Mouse (Mus musculus) right cerebral cortex, adult 2 months (tissue): ENCODE results near the gene Dhx15.
"Not testable (repeated sequence)": the region's sequence is repeated elsewhere in the genome, so short reads cannot be mapped to it uniquely, and the experiment has no call there.

Source experiments
- DNase-seq, 2 experiments: peaks; one replicate each; pipeline ENCODE4 v3.0.0; 2021 to 2022; ENCODE audit warnings: low spot score in 2 of 2

Gene Dhx15

DNA sequence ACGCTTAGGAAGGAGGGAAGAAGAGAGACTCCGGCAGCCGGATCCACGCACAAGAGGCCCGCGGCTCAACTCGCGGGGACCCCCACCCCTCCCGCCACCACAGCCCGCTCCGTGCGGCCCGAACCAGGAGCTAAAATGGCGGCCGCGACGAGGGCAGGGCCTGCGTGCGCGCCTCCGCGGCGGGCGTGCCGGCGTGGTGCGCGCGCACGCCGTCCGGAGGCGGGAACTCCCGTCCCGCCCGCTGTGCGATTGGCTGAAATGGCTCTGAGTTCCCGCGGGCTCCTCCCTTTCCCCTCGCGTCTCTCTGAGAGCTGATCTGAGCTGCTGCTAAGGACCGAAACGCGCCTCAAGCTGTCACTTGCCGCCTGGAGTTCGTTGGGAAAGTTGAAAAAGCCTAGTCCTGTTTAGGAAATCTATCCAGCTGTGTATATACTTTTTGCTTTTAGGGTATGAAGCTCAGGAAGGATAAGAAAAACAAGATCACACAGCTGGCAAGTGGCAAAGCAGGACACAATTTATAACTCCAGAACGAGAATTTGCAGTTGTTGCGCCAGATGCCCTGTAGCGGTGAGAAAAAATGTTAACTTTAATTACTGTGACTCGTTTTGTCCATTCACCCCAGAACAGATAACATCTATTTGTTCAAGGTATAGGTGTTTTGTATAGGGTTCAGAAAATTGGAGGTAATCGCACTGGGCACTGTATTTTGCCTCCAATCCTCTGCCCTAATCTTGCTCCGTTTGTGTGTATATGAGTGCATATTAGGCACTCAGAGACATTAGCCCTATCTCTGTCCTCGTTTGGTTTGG, at the start of gene Dhx15:
TSS of gene Dhx15 (minus strand) at position 144 of the 809 bp plus-strand sequence.
- peak; percentile 90 to 91 for DNase-seq

GRCm38 (mm10) chr5:52238877-52239276, 48.6 kb upstream of the Dhx15 start:
- no peak for DNase-seq

DNA sequence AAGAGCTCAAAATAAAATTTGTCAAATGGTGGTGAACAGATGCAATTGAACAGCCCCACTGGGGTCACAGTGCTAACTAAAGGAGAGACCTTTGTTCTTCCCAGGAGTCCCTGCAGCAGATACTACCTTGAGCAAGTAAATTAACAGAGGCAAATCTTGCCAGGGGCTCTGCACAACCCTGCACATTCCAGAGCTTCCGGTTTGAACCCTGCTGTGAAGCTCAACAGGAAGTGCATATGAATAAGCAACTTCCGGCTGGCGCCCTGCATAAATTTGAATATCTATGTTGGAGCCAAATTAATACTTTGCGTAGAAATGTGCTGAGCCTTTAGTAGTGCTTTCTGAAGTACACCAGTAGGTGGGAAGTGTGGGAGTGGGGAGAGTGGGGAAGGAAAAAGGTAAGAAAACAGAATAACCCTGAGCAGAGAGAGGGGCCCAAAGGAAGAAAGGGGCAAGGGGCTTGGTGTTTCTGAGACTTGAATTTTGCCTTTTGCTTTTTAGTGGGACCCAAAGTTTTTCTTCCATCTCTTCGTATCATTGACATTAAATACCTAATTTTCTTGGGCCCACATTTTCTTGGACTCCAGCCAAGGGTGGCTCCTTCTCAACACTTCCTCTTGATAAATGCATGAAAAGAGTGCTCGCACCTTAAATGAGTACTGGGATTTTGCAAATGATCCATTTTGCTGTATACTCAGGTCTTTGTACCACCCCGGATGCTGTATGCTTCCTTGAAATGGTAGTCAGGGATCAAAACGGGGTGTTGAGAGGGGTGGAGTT, 47.8 kb upstream of the Dhx15 start:
- DNase-seq: no peak

- DNase-seq: not testable (repeated sequence)
These were observed 46.3 kb upstream of the Dhx15 start for GRCm38 (mm10) chr5:52236585-52236984.

- no peak for DNase-seq
These were observed 44.3 kb upstream of the Dhx15 start for GRCm38 (mm10) chr5:52234570-52234969.

DNA sequence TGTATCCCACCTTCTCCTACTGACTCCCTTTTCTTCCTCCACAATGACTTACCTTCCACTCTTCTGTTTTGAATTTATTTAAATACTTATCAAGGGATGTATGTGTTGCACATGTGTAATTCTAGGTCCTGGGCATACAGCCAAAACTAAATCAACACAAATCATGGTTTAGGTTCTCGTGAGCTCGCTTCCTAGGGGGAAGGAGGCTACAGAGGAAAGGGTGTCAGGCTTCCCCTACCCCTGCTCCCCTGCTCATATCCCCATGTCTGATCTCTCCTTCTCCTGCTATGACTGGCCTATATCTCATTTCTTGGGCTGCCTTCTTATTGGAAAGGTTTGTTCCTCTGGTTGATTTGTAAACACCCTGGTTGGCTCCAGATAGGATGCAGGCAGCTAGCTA, 43.6 kb upstream of the Dhx15 start:
- DNase-seq: no peak

DNA sequence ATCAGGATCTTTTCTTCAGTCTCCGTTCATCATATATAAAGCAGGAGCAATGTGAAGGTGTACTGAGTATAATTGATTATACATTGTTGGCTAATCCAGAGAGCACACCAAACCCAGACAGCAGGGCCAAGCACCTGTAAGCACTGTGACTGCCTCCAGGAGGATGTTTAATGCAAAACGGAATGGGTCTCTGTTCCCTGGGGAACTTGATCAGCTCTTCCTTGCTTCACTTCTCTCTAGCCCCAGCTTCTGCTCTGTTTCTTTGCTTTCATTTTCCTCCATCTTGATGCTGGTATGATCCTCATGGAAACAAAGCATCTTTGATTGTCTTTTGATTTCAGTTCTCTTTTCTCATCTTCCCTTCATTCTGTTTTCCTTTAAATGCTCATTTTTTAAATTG, 42.3 kb upstream of the Dhx15 start:
- no peak for DNase-seq

GRCm38 (mm10) chr5:52232199-52232598, 41.9 kb upstream of the Dhx15 start:
- no peak for DNase-seq

- DNase-seq: no peak
These were observed 40.2 kb upstream of the Dhx15 start for GRCm38 (mm10) chr5:52230466-52230865.

GRCm38 (mm10) chr5:52226677-52227076, 36.4 kb upstream of the Dhx15 start:
- DNase-seq: no peak

DNA sequence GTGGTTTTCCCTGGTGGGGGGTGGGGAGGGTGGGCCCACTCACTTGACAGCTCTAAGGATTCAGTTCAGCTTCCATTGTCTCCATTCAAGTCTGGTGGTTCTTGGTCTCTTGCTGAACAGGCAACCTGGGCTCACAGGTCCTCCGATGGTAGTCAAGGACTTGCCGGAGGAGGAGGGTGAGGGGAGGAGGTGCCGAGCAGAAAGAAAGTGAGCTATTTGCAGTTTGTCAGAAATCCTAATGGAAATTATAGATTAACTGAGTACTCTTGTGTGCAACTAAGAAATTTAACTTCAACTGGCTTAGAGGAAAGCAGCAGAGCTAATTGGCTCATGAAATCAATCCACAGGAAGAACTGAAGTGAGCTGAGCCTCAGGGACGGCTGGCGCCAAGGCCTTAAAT, 31.3 kb upstream of the Dhx15 start:
- no peak for DNase-seq

DNA sequence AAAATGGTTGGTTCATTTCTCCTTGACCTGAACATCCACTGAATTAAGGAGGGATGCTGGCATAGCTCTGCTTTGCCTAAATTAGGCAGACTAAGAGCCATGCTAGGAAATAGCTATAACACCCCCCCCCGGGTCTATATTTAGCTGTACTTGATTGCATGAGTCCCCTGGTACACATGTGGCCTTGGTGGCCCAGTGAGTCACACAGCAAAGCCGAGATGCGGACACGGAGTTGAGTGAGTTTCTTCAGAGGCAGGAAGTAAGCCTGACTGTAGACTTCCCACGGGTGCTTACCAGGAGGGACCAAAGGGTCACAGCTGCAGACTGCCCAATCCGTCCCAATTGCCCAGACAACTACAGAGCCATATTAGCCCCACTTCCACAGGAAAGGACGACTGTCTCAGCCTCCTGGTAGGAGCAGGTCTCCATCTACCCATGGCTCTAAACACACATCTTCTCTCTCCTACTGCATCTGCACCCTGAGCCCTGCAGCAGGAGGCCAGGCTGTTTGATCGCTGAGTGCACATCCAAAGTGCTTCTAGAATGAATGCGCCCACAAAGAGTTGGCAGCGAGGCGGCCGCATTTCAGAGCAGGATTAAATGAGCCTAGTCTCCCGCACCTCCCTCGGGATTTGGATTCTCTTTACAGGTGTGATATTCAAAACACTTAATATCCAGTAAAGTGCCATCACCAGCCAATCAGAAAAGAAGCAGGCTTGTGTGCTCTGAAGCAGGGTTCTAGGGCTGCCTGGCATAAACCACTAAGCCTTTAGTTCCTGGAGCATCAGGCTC, 29.9 kb upstream of the Dhx15 start:
- DNase-seq: no peak

- DNase-seq: no peak
These were observed 27.9 kb upstream of the Dhx15 start for GRCm38 (mm10) chr5:52218238-52218637.

DNA sequence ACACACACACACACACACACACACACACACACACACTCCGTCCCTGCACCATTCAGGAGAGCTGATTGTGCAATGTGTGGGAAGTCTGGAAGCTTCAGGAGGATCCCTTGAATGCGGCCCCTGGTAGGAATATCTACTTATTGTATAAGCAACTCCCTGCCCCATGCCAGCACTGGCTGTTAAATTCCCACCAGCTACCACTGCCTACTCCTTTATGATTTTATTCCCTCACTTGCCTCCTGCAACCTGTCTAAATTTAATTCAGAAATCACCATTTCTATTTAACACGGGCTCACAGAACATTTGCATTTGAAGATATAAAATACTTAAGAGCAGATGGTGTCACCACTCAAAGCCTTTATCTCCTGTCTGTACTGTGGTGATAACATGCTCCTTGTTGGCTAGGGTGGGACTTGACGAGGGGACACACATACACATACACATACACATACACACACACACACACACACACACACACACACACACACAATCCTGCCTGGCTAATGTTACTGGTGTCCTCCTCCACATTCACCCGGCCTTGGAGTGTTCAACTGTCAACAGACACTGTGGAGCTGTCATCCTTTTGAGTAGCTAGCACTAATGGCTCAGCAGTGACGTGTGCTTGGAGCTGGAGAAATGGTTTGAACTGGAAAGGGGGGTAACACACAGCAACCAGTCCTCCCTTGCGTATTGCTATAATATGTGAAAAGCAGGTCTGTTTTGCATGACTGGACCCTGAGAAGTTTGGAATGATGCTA, 23.0 kb upstream of the Dhx15 start:
- peak in 1 of 2 experiments; percentile 40 for DNase-seq

DNA sequence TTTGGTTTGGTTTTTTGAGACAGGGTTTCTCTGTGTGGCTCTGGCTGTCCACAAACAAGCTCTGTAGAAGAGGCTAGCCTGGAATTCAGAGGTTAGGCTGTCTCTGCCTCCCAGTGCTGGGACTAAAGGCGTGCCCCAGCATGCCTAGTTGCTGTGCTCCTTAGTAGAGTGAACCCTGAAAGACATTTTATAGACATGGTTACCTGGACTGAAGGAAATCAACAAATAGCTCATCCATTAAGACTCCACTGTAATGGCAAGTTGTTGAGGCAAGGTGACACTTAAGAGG, 810 bp upstream of the Dhx15 start:
- no peak for DNase-seq

DNA sequence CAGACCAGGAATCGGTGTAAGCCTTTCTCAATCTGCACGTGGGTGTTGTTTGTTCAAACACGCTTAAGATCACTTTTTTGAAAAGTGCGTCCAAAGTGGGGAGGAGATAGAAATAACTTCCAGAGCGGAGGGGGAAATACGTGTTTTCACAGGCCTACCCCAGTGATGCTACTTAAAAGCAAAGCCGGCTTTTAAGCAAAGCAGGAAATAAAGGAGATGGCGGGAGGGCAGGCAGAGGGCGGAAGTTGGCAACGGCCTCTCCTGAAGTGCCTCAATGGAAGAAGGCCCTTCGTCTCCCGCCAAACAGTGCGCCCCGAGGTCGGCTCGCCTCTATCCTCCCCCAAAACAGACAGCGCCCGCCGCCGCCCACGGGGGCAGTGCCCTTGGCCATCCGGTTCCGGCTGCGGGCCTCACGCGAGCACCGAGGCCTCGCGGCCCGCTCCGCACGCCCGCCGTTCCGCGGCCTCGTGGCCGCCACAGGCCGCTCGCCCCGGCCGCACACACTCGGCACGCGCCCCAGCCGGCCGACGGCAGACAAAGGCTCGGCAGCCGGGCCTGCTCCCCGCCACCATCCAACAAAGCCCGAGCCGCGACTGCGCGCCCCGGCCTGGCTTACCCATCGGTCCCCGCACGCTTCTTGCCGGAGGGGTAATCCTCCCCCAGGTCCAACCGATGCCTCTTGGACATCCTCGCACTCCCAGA, 499 bp downstream of the Dhx15 start:
- DNase-seq: peak; percentile 27 to 49

- DNase-seq: no peak
These were observed 2.1 kb downstream of the Dhx15 start for GRCm38 (mm10) chr5:52188206-52188605.

GRCm38 (mm10) chr5:52177326-52177725, 13.0 kb downstream of the Dhx15 start:
- no peak for DNase-seq

DNA sequence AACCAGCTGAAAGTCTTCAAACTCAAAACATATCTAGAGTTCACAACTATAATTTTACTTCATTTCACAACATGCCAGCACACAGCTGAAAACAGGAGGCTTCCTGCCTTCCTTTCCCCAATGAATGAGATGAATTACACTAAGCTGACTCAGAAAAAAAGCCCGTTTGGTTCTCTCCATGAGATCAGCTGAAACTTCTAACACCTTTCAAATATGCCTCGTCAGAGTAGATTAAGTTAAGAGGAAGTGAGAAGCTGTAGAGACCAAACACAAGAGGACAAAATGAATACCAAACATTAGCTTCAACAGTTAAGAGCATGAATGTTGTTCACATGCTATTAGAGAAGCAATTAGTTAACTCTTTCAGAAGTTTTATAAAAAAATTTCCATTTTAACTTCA, 21.8 kb downstream of the Dhx15 start:
- no peak for DNase-seq

DNA sequence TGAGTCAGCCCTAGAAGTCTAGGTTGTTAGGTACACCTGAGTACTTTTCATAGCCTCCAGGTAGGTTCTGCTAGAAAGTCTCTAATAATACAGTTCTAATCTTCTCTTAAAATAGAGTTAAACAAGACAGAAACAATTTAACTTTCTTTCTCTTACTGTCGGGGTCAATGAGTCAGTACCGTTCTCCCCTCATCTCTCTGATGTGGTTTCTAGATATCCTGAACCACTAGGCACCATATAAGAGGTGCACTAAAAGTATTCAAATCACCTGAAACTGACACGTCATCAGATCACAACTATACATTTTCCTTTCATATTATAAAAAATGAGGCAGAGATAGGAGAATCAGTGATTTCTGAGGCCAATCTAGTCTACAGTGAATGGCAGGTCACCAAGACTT, 41.2 kb downstream of the Dhx15 start:
- DNase-seq: no peak

GRCm38 (mm10) chr5:52147141-52147540, 43.2 kb downstream of the Dhx15 start:
- no peak for DNase-seq
